Mouse (Mus musculus) cerebellum, postnatal 25 days (tissue): ENCODE data around the gene Rps15.
"Not testable (repeated sequence)": the region's sequence is repeated elsewhere in the genome, so short reads cannot be mapped to it uniquely, and the experiment has no call there.

Source experiments
- DNase-seq, 2 experiments: peaks; one replicate each; pipeline ENCODE4 v3.0.0; 2021; ENCODE audit warnings: mixed read lengths in 2 of 2

The Rps15 gene

DNA sequence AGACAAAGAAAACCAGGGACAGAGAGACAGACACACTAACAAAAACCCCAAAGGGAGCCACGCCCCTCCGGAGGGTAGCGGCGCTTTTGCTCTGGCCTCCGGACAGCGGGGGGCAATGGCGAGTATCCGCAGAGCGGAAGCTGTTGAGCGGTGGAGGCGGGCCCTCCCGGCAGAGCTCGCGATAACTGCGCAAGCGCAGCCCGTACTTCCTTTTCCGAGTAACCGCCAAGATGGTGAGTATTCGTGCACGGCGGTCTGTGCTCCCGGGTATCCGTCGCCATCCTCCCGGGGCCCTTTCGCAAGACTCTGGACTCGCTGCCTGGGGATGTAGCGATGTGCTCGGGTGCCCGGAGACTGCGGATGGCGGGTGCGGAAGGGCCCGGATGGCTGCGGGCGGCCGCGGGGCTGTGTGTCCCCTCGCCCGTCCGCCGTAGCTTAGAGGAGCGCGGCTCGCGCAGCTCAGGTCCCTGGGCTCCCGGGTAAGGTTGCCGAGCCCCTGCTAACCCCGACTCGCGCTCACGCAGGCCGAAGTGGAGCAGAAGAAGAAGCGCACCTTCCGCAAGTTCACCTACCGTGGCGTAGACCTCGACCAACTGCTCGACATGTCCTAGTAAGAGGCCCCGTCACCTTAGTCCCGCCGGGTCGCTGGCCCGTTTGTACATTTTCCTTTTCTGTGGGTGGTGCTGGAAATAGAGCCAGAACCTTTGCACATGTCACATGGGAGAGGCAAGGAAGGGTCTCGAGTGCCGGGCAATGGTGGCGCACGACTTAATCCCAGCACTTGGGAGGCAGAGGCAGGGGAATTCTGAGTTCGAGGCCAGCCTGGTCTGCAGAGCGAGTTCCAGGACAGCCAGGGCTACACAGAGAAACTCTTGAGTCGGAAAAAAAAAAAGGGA lies at the start of gene Rps15:
Rps15 (plus strand) TSS at position 203 of the 896 bp plus-strand sequence.
- DNase-seq = peak; percentile 95 to 98

- no peak for DNase-seq
These were observed 49.6 kb upstream of the Rps15 start for GRCm38 (mm10) chr10:80242607-80243006.

DNA sequence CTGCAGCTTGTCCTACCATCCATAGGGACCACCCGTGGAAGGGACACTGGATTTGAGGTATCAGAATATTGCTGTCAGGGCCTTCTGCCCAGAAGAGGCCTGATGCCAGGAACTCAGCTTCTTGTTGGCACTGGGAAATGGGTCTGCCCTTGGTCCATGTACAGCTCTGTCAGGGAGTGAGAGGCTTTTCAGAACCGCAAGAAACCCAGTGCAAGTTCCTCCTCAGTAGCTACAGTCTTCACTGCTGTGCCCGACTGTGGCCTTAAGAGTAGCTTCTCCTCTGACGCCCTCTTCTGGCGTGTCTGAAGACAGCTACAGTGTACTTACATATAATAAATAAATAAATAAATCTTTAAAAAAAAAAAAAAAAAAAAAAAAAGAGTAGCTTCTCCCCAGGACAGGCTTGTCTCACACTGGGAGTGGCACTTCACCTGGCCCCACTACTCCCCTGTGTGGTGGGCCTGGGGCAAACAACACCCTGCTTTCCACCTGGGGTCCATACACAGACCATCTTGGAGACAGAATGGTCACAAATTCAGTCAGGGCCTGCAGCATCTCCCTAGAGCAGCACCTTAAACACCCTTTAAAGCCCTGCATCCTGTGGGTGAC lies 47.4 kb upstream of the Rps15 start:
- peak; percentile 81 to 82 for DNase-seq

GRCm38 (mm10) chr10:80245600-80245999 lies 46.7 kb upstream of the Rps15 start:
- DNase-seq = peak; percentile 86 to 93

DNA sequence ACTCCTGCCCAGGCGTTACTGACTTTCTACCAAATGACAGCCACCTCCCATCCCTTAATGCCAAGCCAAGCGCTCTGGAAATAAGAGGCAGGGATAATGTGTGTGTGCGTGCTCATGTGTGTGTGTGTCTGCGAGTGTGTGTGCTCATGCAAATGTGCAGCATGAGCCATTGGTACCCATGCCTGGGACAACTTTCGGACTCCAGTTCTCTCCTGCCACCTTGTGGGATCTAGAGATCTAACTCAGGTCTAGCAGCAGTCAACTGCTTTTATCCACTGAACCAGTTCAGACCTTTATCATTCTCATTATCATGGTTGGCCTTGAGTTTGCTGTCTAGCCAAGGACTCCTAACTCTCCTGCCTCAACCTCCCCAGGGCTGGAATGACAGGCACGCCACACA lies 44.4 kb upstream of the Rps15 start:
- DNase-seq = no peak

DNA sequence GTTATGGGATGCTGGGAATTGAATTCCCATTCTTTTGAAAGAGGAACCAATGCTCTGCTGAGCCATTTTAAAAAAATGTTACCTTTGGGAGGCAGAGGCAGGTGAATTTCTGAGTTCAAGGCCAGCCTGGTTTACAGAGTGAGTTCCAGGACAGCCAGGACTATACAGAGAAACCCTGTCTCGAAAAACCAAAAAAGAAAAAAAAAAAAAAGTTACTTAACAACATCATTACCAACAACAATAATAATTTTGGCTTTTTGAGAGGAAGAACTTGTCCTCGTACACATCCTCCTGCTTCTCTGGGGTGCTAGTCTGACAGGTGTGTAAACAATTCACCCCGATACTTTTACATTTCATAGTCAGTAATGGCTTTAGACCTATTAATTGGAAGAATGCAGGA lies 43.8 kb upstream of the Rps15 start:
- DNase-seq = not testable (repeated sequence)

DNA sequence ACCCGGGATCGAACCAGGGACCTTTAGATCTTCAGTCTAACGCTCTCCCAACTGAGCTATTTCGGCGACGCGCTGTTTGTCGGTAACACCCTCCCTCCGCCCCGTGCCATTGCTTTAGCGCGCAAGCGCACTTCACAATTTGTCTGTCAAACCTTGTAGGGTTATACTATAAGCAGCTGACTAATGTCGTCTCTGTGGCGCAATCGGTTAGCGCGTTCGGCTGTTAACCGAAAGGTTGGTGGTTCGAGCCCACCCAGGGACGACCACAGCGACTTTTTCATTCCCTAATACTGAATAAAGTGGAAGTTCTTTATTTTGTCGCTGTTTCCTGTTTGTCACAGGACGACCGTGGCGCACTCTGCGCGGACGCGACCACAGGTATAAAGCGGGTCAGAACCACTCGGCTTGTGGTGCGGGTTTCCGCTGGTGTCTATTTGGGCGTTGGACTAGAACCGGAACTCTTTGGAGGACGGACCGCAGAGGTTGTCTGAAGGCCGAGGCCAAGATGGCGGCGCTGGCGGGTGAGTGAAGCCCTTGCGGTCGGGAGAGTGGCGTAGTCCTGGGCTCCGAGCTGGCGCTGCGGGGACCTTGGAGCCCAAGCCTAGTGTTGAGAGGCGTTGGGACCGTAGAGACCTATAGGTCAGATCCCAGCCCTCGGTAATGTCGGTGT lies 43.1 kb upstream of the Rps15 start, which contains the start of gene Ndufs7:
Ndufs7 (plus strand) TSS at position 151 of the 670 bp plus-strand sequence.
- peak; percentile 94 to 97 for DNase-seq

DNA sequence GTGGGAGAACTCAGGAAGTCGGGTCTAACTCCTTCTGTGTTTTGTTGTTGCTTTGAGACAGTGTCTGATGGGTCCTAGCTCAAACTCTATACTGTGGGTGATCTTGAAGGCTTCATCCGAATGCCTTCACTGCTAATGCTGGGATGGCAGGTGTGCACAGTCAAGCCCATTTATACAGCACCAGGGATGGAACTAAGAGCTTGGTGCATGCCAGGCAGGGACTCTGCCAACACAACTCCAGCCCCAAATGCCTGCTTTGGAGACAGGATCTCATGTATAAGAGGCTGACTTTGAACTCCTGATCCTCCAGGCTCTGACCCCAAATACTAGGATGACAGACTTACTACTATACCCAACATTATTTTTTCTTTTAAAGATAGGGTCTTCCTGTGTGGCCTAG lies 42.2 kb upstream of the Rps15 start:
- DNase-seq = no peak

- DNase-seq = no peak
These were observed 41.7 kb upstream of the Rps15 start for GRCm38 (mm10) chr10:80250573-80250972.

GRCm38 (mm10) chr10:80252011-80252410 lies 40.2 kb upstream of the Rps15 start:
- DNase-seq = no peak

GRCm38 (mm10) chr10:80252493-80253274 lies 39.6 kb upstream of the Rps15 start:
- peak in 1 of 2 experiments; percentile 45 for DNase-seq

GRCm38 (mm10) chr10:80253551-80253950 lies 38.7 kb upstream of the Rps15 start:
- DNase-seq = no peak

DNA sequence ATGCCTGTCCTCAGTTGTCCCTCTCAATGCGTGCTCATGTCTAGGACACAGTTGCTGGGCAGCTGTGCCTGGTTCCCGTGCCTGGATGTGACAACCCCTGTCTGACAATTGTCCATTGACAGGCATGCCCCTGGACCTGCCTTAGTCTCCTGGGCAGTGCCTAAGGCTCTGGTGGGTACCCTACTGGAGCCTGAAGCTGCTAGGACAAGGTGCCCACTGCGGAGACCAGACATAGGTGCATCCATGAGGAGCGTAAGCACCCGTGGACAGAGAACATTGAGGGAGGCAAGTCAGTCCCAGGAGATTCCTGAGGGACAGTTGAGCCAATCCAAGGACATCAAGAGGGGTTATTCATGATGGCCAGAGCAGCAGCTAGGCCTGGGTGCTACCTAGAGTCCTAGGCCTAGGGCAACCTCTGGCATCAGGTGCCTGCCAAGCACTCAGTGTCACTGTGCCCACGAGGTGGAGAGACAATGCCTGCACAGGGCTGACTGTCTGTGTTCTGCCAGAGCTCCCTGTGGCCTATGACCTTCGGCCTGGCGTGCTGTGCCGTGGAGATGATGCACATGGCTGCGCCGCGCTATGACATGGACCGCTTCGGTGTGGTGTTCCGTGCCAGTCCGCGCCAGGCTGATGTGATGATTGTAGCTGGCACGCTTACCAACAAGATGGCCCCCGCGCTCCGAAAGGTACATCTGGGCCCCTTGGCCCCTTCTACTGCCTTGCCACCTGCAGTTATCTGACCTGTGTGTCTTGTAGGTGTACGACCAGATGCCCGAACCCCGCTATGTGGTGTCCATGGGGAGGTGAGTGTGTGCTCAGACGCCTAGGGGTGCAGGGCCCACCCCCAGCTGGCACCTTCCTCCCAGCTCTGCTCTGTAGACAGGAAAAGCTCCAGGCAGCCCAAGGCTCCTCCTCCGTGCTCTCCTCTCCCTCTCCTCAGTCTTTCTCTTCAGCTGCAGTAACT lies 37.6 kb upstream of the Rps15 start:
- DNase-seq = peak in 1 of 2 experiments; percentile 33

DNA sequence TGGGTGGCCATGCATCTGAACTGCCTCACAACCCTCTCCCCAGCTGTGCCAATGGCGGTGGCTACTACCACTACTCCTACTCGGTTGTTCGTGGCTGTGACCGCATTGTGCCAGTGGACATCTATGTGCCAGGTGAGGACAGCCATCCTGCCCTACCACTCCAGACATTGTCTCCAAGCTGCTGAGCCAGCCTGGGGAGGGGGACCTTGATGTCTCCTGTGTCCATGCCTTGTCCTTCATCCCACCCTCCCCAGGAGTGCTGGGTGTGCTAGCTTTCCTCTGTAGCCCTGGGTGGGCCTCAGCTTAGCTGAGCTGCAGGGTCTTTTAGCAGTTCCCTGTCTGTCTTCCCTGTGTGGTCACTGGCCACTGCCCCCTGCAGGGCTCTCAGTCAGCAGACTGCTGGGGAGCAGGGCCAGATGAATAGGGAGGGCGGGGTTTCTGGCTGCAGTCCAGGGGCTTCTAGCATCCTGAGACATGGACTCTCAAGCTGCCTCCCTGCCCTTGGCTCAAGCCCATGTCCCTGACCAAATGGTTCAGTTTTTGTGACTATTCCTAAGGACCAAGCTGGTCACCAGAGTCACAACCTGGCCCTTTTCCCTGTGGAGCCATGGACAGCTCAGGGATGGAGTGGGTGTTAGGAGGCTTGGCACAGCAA lies 36.2 kb upstream of the Rps15 start:
- peak; percentile 52 to 75 for DNase-seq

DNA sequence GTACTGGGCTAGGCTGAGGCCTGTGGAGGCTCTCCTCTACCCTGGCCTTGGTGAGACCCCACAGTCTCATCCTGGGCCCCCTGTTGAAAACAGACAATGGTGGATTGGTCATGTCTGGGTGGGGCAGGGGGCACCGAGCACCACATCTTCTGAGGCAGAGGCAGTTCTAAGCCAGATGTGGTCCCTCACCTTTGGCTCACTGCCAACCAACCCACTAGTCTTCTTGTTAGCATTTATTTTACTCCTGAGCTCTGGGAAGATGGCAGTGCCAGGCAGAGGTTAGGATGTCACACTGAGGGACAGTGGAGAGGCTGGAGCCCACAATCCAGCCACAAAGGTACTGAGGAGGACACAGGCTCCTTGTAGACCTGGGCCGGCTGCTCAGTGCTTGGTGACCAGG lies 34.3 kb upstream of the Rps15 start:
- DNase-seq = peak in 1 of 2 experiments; percentile 48

- peak in 1 of 2 experiments; percentile 43 for DNase-seq
These were observed 33.3 kb upstream of the Rps15 start for GRCm38 (mm10) chr10:80258752-80259462.

GRCm38 (mm10) chr10:80259463-80259805 lies 32.8 kb upstream of the Rps15 start:
- DNase-seq = no peak

DNA sequence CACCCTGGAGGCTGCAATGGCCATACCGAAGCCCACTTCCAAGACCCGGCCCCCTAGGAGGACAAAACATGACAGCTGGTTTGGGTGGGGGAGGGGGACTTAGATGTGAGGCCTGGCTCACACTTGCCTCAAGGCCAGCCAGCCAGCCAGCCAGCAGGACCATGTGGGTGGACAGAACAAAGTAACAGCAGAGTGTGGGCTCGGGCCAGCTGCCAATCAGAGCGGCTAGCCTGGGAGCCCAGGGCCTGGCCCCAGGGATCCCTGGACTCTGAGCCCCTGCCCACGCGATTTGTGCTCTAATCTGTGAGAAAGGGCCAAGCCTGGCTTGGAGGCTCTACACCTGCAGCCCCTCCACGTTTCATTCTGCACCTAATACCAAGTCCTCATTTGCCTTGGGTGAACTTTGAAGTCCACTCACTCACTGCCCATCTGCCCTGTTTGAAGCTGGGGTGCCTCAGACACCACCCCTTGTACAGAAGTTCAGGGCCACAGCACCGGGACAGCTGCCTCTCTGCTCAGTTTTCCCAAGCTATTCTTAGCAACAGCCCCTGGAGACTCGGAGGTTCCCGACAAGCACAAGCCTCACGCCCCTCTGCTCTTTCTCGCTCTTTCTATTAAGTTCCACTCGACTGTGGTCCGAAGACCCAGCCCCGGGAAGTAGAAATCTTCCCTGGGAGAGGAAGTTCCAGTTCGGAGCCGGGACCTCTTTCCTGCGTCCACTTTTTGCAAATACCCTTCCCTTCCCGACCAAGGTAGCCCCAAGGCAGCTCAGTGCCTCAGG lies 32.2 kb upstream of the Rps15 start:
- peak; percentile 83 to 90 for DNase-seq
